Mouse (Mus musculus): ENCODE data around the gene Exoc2. TPM values are rescaled to one million over a fixed set of nuclear protein-coding genes. Genes with fewer than 3 reads are reported as not detected.

Exoc2 gene
- polyA plus RNA-seq, 1 experiment from 2014 or later, result 33.2 TPM

Other genes starting within 250 kb of the Exoc2 start
- gene Irf4, start 224.9 kb downstream of the Exoc2 start, polyA plus RNA-seq (2014; fragmentation: Nextera tagmentation; extraction: Ambion mirVana), result 0.19 and 0.27 TPM in 2 replicates
- gene Hus1b, start 26.3 kb downstream of the Exoc2 start, polyA plus RNA-seq (2014; fragmentation: Nextera tagmentation; extraction: Ambion mirVana), result 0.16 and 0.42 TPM in 2 replicates
- gene Gm5447, start 111 bp upstream of the Exoc2 start, polyA plus RNA-seq (2014; fragmentation: Nextera tagmentation; extraction: Ambion mirVana), result 0.15 TPM in 1 of 2 replicates, not detected in the other

All from kidney, embryonic 14.5 days (tissue).